Mouse (Mus musculus) heart, embryonic 16.5 days (tissue): ENCODE measurements around the gene Masp1. TPM values are rescaled to one million over a fixed set of nuclear protein-coding genes. Genes with fewer than 3 reads are reported as not detected.

ENCODE experiments used
- ATAC-seq: fragments of 200-750 bp; cut with Nextera tagmentation; replicated peaks from 2 replicates; pipeline ENCODE4 v1.8.0; 2017; ENCODE audit warnings: moderate number of reproducible peaks; ENCODE audit not compliant: insufficient read depth, low FRiP score; ENCODE audit errors: extremely low read depth
- H3K27ac ChIP-seq: fragments of 300-500 bp; sonication (generic); 2 replicates; pipeline ENCODE4 v1.5.1; 2014; ENCODE audit warnings: mild to moderate bottlenecking, low read length, control low read depth, moderate library complexity
- H3K27me3 ChIP-seq: fragments of 300-500 bp; sonication (generic); 2 replicates; pipeline ENCODE4 v1.6.1; 2014; ENCODE audit warnings: low read length, mixed read lengths; ENCODE audit not compliant: control insufficient read depth, insufficient read depth
- H3K36me3 ChIP-seq: fragments of 300-500 bp; sonication (generic); 2 replicates; pipeline ENCODE4 v1.6.1; 2014; ENCODE audit not compliant: control insufficient read depth, insufficient read depth
- H3K4me1 ChIP-seq: fragments of 300-500 bp; sonication (generic); 2 replicates; pipeline ENCODE4 v1.6.1; 2014; ENCODE audit warnings: low read length, mixed read lengths; ENCODE audit not compliant: control insufficient read depth, insufficient read depth
- H3K4me2 ChIP-seq: fragments of 300-500 bp; sonication (generic); 2 replicates; pipeline ENCODE4 v1.6.1; 2014; ENCODE audit warnings: low read depth, mild to moderate bottlenecking, control low read depth, low read length
- H3K4me3 ChIP-seq: fragments of 300-500 bp; sonication (generic); 2 replicates; pipeline ENCODE4 v1.5.1; 2014; ENCODE audit warnings: mild to moderate bottlenecking, control low read depth, low read length
- H3K9ac ChIP-seq: fragments of 300-500 bp; sonication (generic); 2 replicates; pipeline ENCODE4 v1.6.1; 2014; ENCODE audit warnings: low read length, control low read depth
- H3K9me3 ChIP-seq: fragments of 300-500 bp; sonication (generic); replicated peaks from 2 replicates; pipeline ENCODE4 v1.6.1; 2016; ENCODE audit warnings: low read length; ENCODE audit not compliant: control insufficient read depth
- WGBS: fragments of 180-500 bp; shearing (Covaris S2); extraction: QIAGEN DNeasy Blood & Tissue Kit; methylation state at CpG from one replicate; pipeline ENCODE4 v1.1.7; 2014; 5-methylcytosine and 5-hydroxymethylcytosine counted together
- polyA plus RNA-seq: library from polyadenylated mRNA; unstranded; fragments of >200 nt; fragmentation: Nextera tagmentation; extraction: Ambion mirVana; gene quantifications from 2 replicates; pipeline ENCODE4 v1.2.1, GENCODE M21; 2015

Gene Masp1
- polyA plus RNA-seq, 1 experiment from 2014 or later, result 13.8 TPM

DNA sequence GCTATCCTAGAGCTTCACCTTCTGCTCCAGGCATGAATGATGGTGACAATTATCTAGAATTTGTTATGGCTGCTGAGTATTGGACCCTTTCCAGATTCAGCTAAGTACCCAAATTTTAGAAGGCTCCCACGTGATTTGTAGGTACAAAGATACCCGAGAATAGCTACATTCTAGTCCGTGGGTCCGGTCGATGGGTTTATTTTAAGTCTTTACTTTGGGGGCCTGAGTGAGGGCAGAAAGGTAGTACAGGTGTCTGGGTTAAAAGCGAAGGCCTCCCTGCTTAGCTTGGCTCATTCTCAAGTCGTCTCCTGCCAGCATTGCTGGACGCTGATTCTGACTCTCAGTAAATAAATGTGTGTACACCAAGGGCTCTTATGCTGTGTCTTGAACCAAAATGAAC, 90.6 kb downstream of the Masp1 start:
- H3K4me2 ChIP-seq, result no peak overlapping the region
- WGBS, result 66% methylated on average over 8 of the region's 8 CpGs
- no peak for ATAC-seq

DNA sequence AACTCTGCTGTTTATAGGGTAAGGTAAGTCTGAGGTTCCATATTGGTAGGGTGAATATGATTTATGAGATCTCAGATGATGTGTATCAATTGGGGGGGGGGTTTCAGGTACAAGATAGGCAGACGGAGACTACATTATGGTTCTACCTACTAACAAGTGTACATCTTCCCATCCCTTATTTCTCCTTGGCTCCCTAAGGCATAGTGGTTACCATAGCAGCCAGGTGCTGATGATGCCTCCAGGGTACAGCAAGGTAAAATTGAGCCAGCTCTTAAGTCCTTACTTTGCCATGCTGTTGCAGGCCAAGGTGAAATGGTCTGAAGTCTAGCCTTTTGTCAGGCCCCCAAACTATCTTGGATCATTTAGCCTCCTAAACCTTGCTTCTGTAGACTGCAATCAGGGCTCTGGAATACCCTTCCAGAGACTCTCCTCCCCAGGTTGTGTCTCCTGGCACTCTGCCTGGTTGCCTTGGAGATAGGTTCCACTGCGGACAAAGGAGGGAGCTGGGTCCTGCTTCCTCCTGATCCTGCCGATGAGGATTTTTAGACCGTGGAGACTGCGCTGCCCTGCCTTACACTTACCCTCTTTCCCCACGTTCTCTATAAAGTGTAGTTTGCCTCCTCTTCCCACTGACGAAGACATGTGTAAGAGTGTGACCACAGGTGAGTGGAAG, 91.8 kb downstream of the Masp1 start, which contains the start of gene Rtp1:
Rtp1 (plus strand) TSS at position 487 of the 673 bp plus-strand sequence.
- Histone ChIP-seq H3K36me3 (no peaks in the 10 kb centered on the region), H3K4me1 (no peaks in the 10 kb centered on the region), H3K9me3 (no peaks in the 10 kb centered on the region), H3K9ac (no peak within 1 kb of the TSS), H3K4me2 (no peak within 1 kb of the TSS), H3K27me3 (no peaks in the 10 kb centered on the region), H3K4me3 (no peak within 1 kb of the TSS), H3K27ac (no peak within 1 kb of the TSS)
- 70% methylated on average over 7 of the region's 7 CpGs for WGBS
- ATAC-seq, result no peak

More for the DNA sequence above, 90.6 kb downstream of the Masp1 start:
- no peaks in the 10 kb centered on the region for H3K36me3 ChIP-seq
- H3K4me1 ChIP-seq, result no peaks in the 10 kb centered on the region
- H3K4me3 ChIP-seq, result no peak overlapping the region
- H3K9ac ChIP-seq, result no peak overlapping the region
- H3K27me3 ChIP-seq, result no peaks in the 10 kb centered on the region
- no peaks in the 10 kb centered on the region for H3K9me3 ChIP-seq
- no peak overlapping the region for H3K27ac ChIP-seq

DNA sequence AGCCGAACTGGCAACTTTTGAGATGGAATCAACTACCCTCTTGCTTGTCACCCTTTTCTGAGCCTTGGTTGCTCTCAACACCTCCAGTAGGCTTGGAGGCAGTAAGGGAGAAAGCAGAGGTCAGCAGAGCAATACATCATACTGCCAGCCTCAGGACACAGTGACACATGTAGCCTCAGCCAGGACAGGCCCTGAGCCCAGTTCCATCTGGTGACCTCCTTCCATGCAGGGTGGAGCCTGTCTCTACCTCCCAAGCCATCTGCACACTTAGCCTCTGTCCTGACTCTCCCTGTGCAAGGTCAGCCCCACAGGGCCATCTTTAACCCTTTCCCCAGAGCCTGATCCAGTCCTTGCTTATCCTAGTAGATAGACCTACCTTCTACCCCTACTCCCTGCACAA, 92.9 kb downstream of the Masp1 start:
- Histone ChIP-seq H3K9ac (no peak overlapping the region), H3K27ac (no peak overlapping the region)
- WGBS, result 71% methylated on average over 1 of the region's 1 CpGs

DNA sequence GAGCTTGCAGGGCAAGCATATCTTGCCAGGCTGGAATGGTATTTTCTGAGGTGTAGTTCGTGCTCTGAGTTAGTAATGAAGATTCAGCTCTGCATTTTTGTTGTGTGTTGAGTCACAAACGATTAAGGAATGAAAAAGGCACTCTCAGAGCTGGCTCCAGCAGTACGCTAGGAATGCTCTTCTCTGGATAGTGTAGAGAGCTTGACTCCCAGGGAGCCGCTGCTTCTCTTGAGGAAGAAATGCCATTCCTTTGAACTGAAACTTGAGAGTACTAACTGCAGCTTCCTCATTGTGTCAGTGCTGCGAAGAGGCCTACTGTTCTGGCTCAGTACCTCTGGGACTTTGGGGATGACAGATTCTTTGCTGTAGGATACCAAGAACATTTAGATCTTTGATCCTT, 96.8 kb downstream of the Masp1 start:
- Histone ChIP-seq H3K4me3 (no peak overlapping the region), H3K9ac (no peak overlapping the region), H3K4me2 (no peak overlapping the region), H3K4me1 (no peaks in the 10 kb centered on the region), H3K27ac (no peak overlapping the region), H3K27me3 (no peaks in the 10 kb centered on the region), H3K36me3 (no peaks in the 10 kb centered on the region), H3K9me3 (no peaks in the 10 kb centered on the region)
- ATAC-seq, result no peak
- 58% methylated on average over 5 of the region's 5 CpGs for WGBS

More for the DNA sequence above, 92.9 kb downstream of the Masp1 start:
- Histone ChIP-seq H3K4me1 (no peaks in the 10 kb centered on the region), H3K4me2 (no peak overlapping the region), H3K4me3 (no peak overlapping the region), H3K27me3 (no peaks in the 10 kb centered on the region), H3K36me3 (no peaks in the 10 kb centered on the region), H3K9me3 (no peaks in the 10 kb centered on the region)
- no peak for ATAC-seq

DNA sequence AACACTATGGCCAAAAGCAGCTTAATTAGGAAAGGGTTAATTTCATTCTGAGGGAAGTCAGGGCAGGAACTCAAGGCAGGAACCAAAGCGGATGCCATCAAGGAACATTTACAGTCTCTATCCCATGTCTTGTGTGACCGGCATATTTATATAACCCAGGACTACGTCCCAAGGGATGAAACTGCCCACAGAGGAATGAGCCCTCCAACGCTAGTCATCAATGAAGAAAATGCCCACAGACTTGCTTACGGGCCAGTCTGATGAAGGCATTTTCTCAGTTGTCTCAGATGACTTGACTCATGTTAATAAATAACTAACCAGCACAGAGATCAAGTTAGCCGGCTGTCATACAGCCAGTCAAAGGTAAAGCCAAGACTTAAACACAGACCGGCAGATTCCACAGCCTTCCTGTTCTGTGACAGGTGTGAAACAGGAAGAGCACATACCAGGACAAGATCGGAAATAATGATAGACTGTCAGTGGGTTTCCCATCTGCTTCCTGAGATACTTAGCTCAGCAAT, 101.0 kb downstream of the Masp1 start:
- ATAC-seq, result no peak
- WGBS, result 79% methylated on average over 8 of the region's 8 CpGs

DNA sequence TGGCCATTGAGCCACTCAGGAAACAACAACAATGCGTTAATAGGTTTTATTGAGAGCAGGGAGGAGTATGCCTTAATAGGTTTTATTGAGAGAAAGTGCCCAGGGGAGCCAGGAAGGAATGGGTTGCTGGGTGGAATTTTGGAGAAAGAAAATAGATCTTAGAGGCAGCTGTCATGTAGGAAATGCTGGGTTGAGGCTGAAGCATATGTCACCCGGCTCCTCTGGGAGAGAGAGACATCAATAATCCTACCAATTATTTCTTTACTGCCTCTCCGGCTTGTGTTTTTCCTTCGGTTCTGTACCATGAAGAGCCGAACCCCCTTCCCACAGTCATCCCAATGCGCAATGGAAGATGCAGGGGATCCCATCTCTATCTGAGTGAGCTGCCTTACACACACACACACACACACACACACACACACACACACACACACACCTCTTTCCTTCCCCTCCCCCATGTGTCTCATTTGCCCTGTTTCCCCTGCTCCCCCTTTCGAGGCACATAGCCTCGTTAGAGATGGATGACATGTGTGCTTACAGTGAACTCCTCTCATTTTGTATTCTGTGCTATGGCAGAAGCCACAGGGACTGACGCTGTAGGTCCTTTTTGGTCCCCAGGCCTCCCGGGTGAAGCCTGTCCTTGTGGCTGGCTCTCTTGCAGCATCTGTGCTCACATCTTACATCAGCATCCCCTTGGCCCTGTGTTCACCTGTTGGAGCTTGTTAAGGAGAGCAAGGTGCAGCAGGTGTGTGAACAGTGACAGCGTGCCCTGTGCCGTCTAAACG, 103.0 kb downstream of the Masp1 start:
- H3K36me3 ChIP-seq, result no peaks in the 10 kb centered on the region
- 76% methylated on average over 13 of the region's 13 CpGs for WGBS
- ATAC-seq, result no peak
- no peaks in the 10 kb centered on the region for H3K27me3 ChIP-seq
- no peaks in the 10 kb centered on the region for H3K9me3 ChIP-seq
- H3K27ac ChIP-seq, result no peak overlapping the region
- H3K9ac ChIP-seq, result no peak overlapping the region
- no peak overlapping the region for H3K4me2 ChIP-seq
- H3K4me3 ChIP-seq, result no peak overlapping the region
- H3K4me1 ChIP-seq, result peaks cover 11% of the 10 kb centered on the region; the same call in 1 of the 2 replicates

More for the DNA sequence above, 101.0 kb downstream of the Masp1 start:
- no peak overlapping the region for H3K4me3 ChIP-seq
- H3K27me3 ChIP-seq, result no peaks in the 10 kb centered on the region
- no peaks in the 10 kb centered on the region for H3K36me3 ChIP-seq
- H3K9me3 ChIP-seq, result no peaks in the 10 kb centered on the region
- no peak overlapping the region for H3K27ac ChIP-seq
- H3K4me1 ChIP-seq, result peaks cover 11% of the 10 kb centered on the region; the same call in 1 of the 2 replicates
- no peak overlapping the region for H3K9ac ChIP-seq
- H3K4me2 ChIP-seq, result no peak overlapping the region

DNA sequence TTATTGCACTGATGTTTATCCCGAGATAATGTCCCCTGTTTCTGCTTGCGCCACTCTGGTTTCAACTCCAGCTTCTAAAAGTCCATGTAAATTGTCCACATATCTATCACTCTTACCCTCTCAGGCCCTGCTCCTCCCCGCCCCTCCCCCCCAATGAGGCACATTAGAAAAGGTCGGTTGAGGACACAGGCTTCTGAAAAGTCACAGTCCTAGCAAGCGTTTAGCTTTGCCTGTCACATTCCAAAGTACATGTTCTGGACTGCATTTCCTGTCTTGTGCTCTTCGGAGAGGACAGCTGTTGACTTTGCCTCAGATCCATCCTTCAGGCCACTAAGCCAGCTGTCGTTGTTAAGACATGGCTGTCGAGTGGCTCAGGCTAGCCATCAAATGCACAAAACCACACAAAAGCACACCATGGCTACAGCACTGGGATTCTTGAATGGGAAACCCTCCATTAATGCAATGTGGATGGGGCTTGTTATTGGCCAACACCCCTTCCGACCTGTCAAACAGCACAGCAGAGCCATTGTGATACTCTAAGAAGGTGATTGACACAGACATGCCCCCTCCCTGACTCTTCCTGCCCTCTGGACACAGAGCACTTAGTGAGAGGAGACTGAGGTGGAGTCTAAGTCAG, 103.8 kb downstream of the Masp1 start:
- Histone ChIP-seq H3K4me1 (peaks cover 11% of the 10 kb centered on the region; the same call in 1 of the 2 replicates), H3K4me3 (peak overlapping the region; percentile 20; the same call in 1 of the 2 replicates), H3K9ac (peak overlapping the region; percentile 32; the same call in 1 of the 2 replicates), H3K27ac (no peak overlapping the region), H3K9me3 (no peaks in the 10 kb centered on the region), H3K4me2 (peak overlapping the region; percentile 56), H3K36me3 (no peaks in the 10 kb centered on the region), H3K27me3 (no peaks in the 10 kb centered on the region)
- 37% methylated on average over 9 of the region's 9 CpGs for WGBS
- ATAC-seq, result peak; percentile 32; the same call in 1 of the 2 replicates

DNA sequence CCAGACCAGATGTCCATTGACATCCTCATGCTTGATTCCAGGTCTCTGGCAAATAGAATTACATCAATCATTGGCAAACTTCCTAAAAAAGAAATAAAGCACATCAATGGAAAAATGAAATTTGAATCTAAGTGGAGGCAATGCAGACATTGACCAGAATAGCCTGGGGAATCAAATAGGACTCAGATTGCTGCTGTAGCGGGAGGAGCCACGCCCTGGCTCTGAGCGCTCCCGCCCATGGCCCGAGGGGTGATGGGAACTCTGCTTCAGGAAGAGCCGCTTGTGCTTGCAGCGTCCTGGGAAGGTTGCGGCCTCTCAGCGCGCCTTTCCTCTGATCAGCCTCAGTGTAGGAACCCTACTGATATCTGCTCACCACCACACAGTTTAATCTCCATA, 104.4 kb downstream of the Masp1 start:
- Histone ChIP-seq H3K27ac (no peak overlapping the region), H3K9me3 (no peaks in the 10 kb centered on the region), H3K36me3 (no peaks in the 10 kb centered on the region), H3K9ac (peak overlapping the region; percentile 32; the same call in 1 of the 2 replicates), H3K4me2 (peak overlapping the region; percentile 56), H3K4me3 (peak overlapping the region; percentile 20; the same call in 1 of the 2 replicates), H3K27me3 (no peaks in the 10 kb centered on the region), H3K4me1 (peaks cover 11% of the 10 kb centered on the region; the same call in 1 of the 2 replicates)
- peak; percentile 55; the same call in 1 of the 2 replicates for ATAC-seq
- 23% methylated on average over 10 of the region's 10 CpGs for WGBS
